Mouse (Mus musculus): ENCODE results near the gene Cish. TPM values are rescaled to one million over a fixed set of nuclear protein-coding genes. Genes with fewer than 3 reads are reported as not detected.
A peak's percentile ranks its signal among the peaks of the same experiment; 100 is the strongest.

Gene Cish
- polyA plus RNA-seq, 1 experiment from 2014 or later: 14.7 TPM

- Histone ChIP-seq H3K4me3 (ENCODE audit: control insufficient read depth in 1 of 2, insufficient read depth in 1 of 2, low read depth in 1 of 2, low read length in 2 of 2) (no peak overlapping the region), H3K4me1 (ENCODE audit: control insufficient read depth in 2 of 2, insufficient read depth in 2 of 2, low read length in 2 of 2) (peaks cover 0 to 5% of the 10 kb centered on the region in 2 experiments; a peak in 1 of 4 replicates), H3K9me3 (ENCODE audit: control insufficient read depth, low read length) (no peaks in the 10 kb centered on the region), H3K36me3 (ENCODE audit: control insufficient read depth, insufficient read depth, low read length) (no peaks in the 10 kb centered on the region), H3K9ac (ENCODE audit: low read length) (no peak overlapping the region), H3K27ac (replicated peaks in 1 of 2; ENCODE audit: control insufficient read depth in 1 of 2, insufficient read depth in 1 of 2, low read depth in 2 of 2, low read length in 2 of 2) (no peak overlapping the region), H3K27me3 (ENCODE audit: control insufficient read depth, insufficient read depth, low read length) (no peaks in the 10 kb centered on the region), H3K4me2 (ENCODE audit: low read length) (no peak overlapping the region)
- no peak for ATAC-seq (ENCODE audit: insufficient number of reproducible peaks, insufficient read depth, low FRiP score, low read depth)
- 57% methylated on average over 1 of the region's 1 CpGs for WGBS
Observed at GRCm38 (mm10) chr9:107267028-107267427, 28.8 kb upstream of the Cish start.

GRCm38 (mm10) chr9:107267721-107268402 lies 28.0 kb upstream of the Cish start:
- Histone ChIP-seq H3K9me3 (ENCODE audit: control insufficient read depth, low read length) (no peaks in the 10 kb centered on the region), H3K9ac (ENCODE audit: low read length) (no peak overlapping the region), H3K27me3 (ENCODE audit: control insufficient read depth, insufficient read depth, low read length) (no peaks in the 10 kb centered on the region), H3K36me3 (ENCODE audit: control insufficient read depth, insufficient read depth, low read length) (no peaks in the 10 kb centered on the region), H3K4me2 (ENCODE audit: low read length) (no peak overlapping the region), H3K4me3 (ENCODE audit: control insufficient read depth in 1 of 2, insufficient read depth in 1 of 2, low read depth in 1 of 2, low read length in 2 of 2) (no peak overlapping the region), H3K27ac (replicated peaks in 1 of 2; ENCODE audit: control insufficient read depth in 1 of 2, insufficient read depth in 1 of 2, low read depth in 2 of 2, low read length in 2 of 2) (no peak overlapping the region), H3K4me1 (ENCODE audit: control insufficient read depth in 2 of 2, insufficient read depth in 2 of 2, low read length in 2 of 2) (peaks cover 4 to 5% of the 10 kb centered on the region in 2 experiments; a peak in 1 of 4 replicates)
- 47% methylated on average over 4 of the region's 4 CpGs for WGBS
- no peak for ATAC-seq (ENCODE audit: insufficient number of reproducible peaks, insufficient read depth, low FRiP score, low read depth)

GRCm38 (mm10) chr9:107269772-107270171 lies 26.1 kb upstream of the Cish start:
- no peak overlapping the region for H3K9ac ChIP-seq (ENCODE audit: low read length)
- no peaks in the 10 kb centered on the region for H3K27me3 ChIP-seq (ENCODE audit: control insufficient read depth, insufficient read depth, low read length)
- no peaks in the 10 kb centered on the region for H3K36me3 ChIP-seq (ENCODE audit: control insufficient read depth, insufficient read depth, low read length)
- no peak for ATAC-seq (ENCODE audit: insufficient number of reproducible peaks, insufficient read depth, low FRiP score, low read depth)
- H3K4me2 ChIP-seq (ENCODE audit: low read length): no peak overlapping the region
- no peaks in the 10 kb centered on the region for H3K9me3 ChIP-seq (ENCODE audit: control insufficient read depth, low read length)
- 80% methylated on average over 1 of the region's 1 CpGs for WGBS
- H3K4me1 ChIP-seq (ENCODE audit: control insufficient read depth in 2 of 2, insufficient read depth in 2 of 2, low read length in 2 of 2): peaks cover 4 to 5% of the 10 kb centered on the region in 2 experiments; a peak in 1 of 4 replicates
- no peak overlapping the region for H3K27ac ChIP-seq (replicated peaks in 1 of 2; ENCODE audit: control insufficient read depth in 1 of 2, insufficient read depth in 1 of 2, low read depth in 2 of 2, low read length in 2 of 2)
- H3K4me3 ChIP-seq (ENCODE audit: control insufficient read depth in 1 of 2, insufficient read depth in 1 of 2, low read depth in 1 of 2, low read length in 2 of 2): no peak overlapping the region

- Histone ChIP-seq H3K9ac (ENCODE audit: low read length) (no peak overlapping the region), H3K4me1 (ENCODE audit: control insufficient read depth in 2 of 2, insufficient read depth in 2 of 2, low read length in 2 of 2) (peaks cover 4 to 5% of the 10 kb centered on the region in 2 experiments; a peak in 1 of 4 replicates), H3K4me2 (ENCODE audit: low read length) (no peak overlapping the region), H3K27me3 (ENCODE audit: control insufficient read depth, insufficient read depth, low read length) (no peaks in the 10 kb centered on the region), H3K36me3 (ENCODE audit: control insufficient read depth, insufficient read depth, low read length) (no peaks in the 10 kb centered on the region), H3K9me3 (ENCODE audit: control insufficient read depth, low read length) (no peaks in the 10 kb centered on the region), H3K4me3 (ENCODE audit: control insufficient read depth in 1 of 2, insufficient read depth in 1 of 2, low read depth in 1 of 2, low read length in 2 of 2) (no peak overlapping the region), H3K27ac (replicated peaks in 1 of 2; ENCODE audit: control insufficient read depth in 1 of 2, insufficient read depth in 1 of 2, low read depth in 2 of 2, low read length in 2 of 2) (no peak overlapping the region)
- 65% methylated on average over 7 of the region's 7 CpGs for WGBS
- ATAC-seq (ENCODE audit: insufficient number of reproducible peaks, insufficient read depth, low FRiP score, low read depth): no peak
Observed at GRCm38 (mm10) chr9:107271177-107271938, 24.5 kb upstream of the Cish start.

GRCm38 (mm10) chr9:107272284-107272683 lies 23.5 kb upstream of the Cish start:
- 23% methylated on average over 4 of the region's 4 CpGs for WGBS
- Histone ChIP-seq H3K4me3 (ENCODE audit: control insufficient read depth in 1 of 2, insufficient read depth in 1 of 2, low read depth in 1 of 2, low read length in 2 of 2) (no peak overlapping the region), H3K27me3 (ENCODE audit: control insufficient read depth, insufficient read depth, low read length) (no peaks in the 10 kb centered on the region), H3K9me3 (ENCODE audit: control insufficient read depth, low read length) (no peaks in the 10 kb centered on the region), H3K36me3 (ENCODE audit: control insufficient read depth, insufficient read depth, low read length) (no peaks in the 10 kb centered on the region), H3K4me1 (ENCODE audit: control insufficient read depth in 2 of 2, insufficient read depth in 2 of 2, low read length in 2 of 2) (peaks cover 4 to 5% of the 10 kb centered on the region in 2 experiments; a peak in 1 of 4 replicates), H3K4me2 (ENCODE audit: low read length) (no peak overlapping the region), H3K9ac (ENCODE audit: low read length) (no peak overlapping the region), H3K27ac (replicated peaks in 1 of 2; ENCODE audit: control insufficient read depth in 1 of 2, insufficient read depth in 1 of 2, low read depth in 2 of 2, low read length in 2 of 2) (no peak overlapping the region)
- peak; percentile 42 for ATAC-seq (ENCODE audit: insufficient number of reproducible peaks, insufficient read depth, low FRiP score, low read depth)

GRCm38 (mm10) chr9:107273184-107273583 lies 22.6 kb upstream of the Cish start:
- Histone ChIP-seq H3K4me3 (ENCODE audit: control insufficient read depth in 1 of 2, insufficient read depth in 1 of 2, low read depth in 1 of 2, low read length in 2 of 2) (no peak overlapping the region), H3K27ac (replicated peaks in 1 of 2; ENCODE audit: control insufficient read depth in 1 of 2, insufficient read depth in 1 of 2, low read depth in 2 of 2, low read length in 2 of 2) (no peak overlapping the region), H3K36me3 (ENCODE audit: control insufficient read depth, insufficient read depth, low read length) (no peaks in the 10 kb centered on the region), H3K9ac (ENCODE audit: low read length) (no peak overlapping the region), H3K9me3 (ENCODE audit: control insufficient read depth, low read length) (no peaks in the 10 kb centered on the region), H3K4me2 (ENCODE audit: low read length) (no peak overlapping the region), H3K4me1 (ENCODE audit: control insufficient read depth in 2 of 2, insufficient read depth in 2 of 2, low read length in 2 of 2) (peaks cover 4 to 5% of the 10 kb centered on the region in 2 experiments; a peak in 1 of 4 replicates), H3K27me3 (ENCODE audit: control insufficient read depth, insufficient read depth, low read length) (no peaks in the 10 kb centered on the region)
- 71% methylated on average over 10 of the region's 10 CpGs for WGBS
- ATAC-seq (ENCODE audit: insufficient number of reproducible peaks, insufficient read depth, low FRiP score, low read depth): no peak

- Histone ChIP-seq H3K9ac (ENCODE audit: low read length) (no peak overlapping the region), H3K27ac (replicated peaks in 1 of 2; ENCODE audit: control insufficient read depth in 1 of 2, insufficient read depth in 1 of 2, low read depth in 2 of 2, low read length in 2 of 2) (no peak overlapping the region), H3K9me3 (ENCODE audit: control insufficient read depth, low read length) (no peaks in the 10 kb centered on the region), H3K4me3 (ENCODE audit: control insufficient read depth in 1 of 2, insufficient read depth in 1 of 2, low read depth in 1 of 2, low read length in 2 of 2) (no peak overlapping the region), H3K4me2 (ENCODE audit: low read length) (no peak overlapping the region), H3K36me3 (ENCODE audit: control insufficient read depth, insufficient read depth, low read length) (no peaks in the 10 kb centered on the region), H3K4me1 (ENCODE audit: control insufficient read depth in 2 of 2, insufficient read depth in 2 of 2, low read length in 2 of 2) (peaks cover 9 to 16% of the 10 kb centered on the region in 2 experiments; a peak in 3 of 4 replicates), H3K27me3 (ENCODE audit: control insufficient read depth, insufficient read depth, low read length) (no peaks in the 10 kb centered on the region)
- ATAC-seq (ENCODE audit: insufficient number of reproducible peaks, insufficient read depth, low FRiP score, low read depth): no peak
- WGBS: 77% methylated on average over 6 of the region's 6 CpGs
Observed at GRCm38 (mm10) chr9:107274751-107275150, 21.1 kb upstream of the Cish start.
